Mouse (Mus musculus) CH12.LX (cell line): ENCODE results near the gene Creb5. TPM values are rescaled to one million over a fixed set of nuclear protein-coding genes. Genes with fewer than 3 reads are reported as not detected.

Experiments
- DNase-seq: peaks from one replicate; pipeline ENCODE4 v3.0.0-alpha.2; 2013; ENCODE audit errors: extremely low read depth
- H3K27ac ChIP-seq: 2 replicates; pipeline ENCODE4 v1.5.1; 2012; ENCODE audit warnings: low read depth, mild to moderate bottlenecking, control low read depth, moderate library complexity; ENCODE audit not compliant: insufficient read depth
- H3K27me3 ChIP-seq: replicated peaks from 2 replicates; pipeline ENCODE3; 2012; ENCODE audit warnings: inconsistent platforms
- H3K36me3 ChIP-seq, 2 experiments: replicated peaks in 1 of 2; 2 replicates each; pipeline versions ENCODE3 to v1.6.1; 2012; ENCODE audit warnings: inconsistent platforms in 1 of 2, low read length in 1 of 2, mild to moderate bottlenecking in 1 of 2, mixed read lengths in 1 of 2, moderate library complexity in 1 of 2; ENCODE audit not compliant: control insufficient read depth in 1 of 2, insufficient read depth in 1 of 2
- H3K4me1 ChIP-seq, 2 experiments: 2 replicates each; pipeline ENCODE4 v1.6.1; 2012; ENCODE audit warnings: inconsistent platforms in 1 of 2, moderate library complexity in 1 of 2; ENCODE audit not compliant: insufficient read depth in 2 of 2, control insufficient read depth in 1 of 2
- H3K4me2 ChIP-seq: 2 replicates; pipeline ENCODE4 v1.6.1; 2012; ENCODE audit warnings: low read depth, mild to moderate bottlenecking, control low read depth; ENCODE audit not compliant: poor library complexity, insufficient read depth, severe bottlenecking
- H3K4me3 ChIP-seq, 3 experiments: fragments of 150-350 bp in 1 of 3; sonication (generic) in 1 of 3; replicated peaks in 1 of 3; 2 replicates each; pipeline versions ENCODE3 to v1.5.1; 2011 to 2012; ENCODE audit warnings: low read depth in 2 of 3, low read length in 2 of 3, mild to moderate bottlenecking in 2 of 3, moderate library complexity in 2 of 3, control low read depth in 1 of 3, improper control_type of control experiment in 1 of 3, inconsistent platforms in 1 of 3, mixed read lengths in 1 of 3; ENCODE audit not compliant: poor library complexity in 1 of 3
- H3K79me2 ChIP-seq: replicated peaks from 2 replicates; pipeline ENCODE4 v1.6.1; 2012; ENCODE audit warnings: mild to moderate bottlenecking, moderate library complexity; ENCODE audit not compliant: control insufficient read depth, poor library complexity, insufficient read depth, severe bottlenecking; ENCODE audit errors: extremely low read depth
- H3K9ac ChIP-seq: 2 replicates; pipeline ENCODE4 v1.6.1; 2012; ENCODE audit warnings: low read depth, mild to moderate bottlenecking, control low read depth, moderate library complexity; ENCODE audit not compliant: insufficient read depth
- H3K9me3 ChIP-seq: replicated peaks from 2 replicates; pipeline ENCODE3; 2012; ENCODE audit warnings: low read length, inconsistent platforms, mixed read lengths
- BHLHE40 ChIP-seq: IDR thresholded peaks from 2 replicates; pipeline ENCODE4 v1.6.1; 2011; ENCODE audit warnings: mild to moderate bottlenecking, low read depth, low read length, improper control_type of control experiment
- CHD1 ChIP-seq: IDR thresholded peaks from 2 replicates; pipeline ENCODE4 v1.6.1; 2012; ENCODE audit warnings: low read depth, low read length, improper control_type of control experiment, inconsistent platforms
- CHD2 ChIP-seq: IDR thresholded peaks from 2 replicates; pipeline ENCODE4 v1.6.1; 2011; ENCODE audit warnings: low read length, improper control_type of control experiment
- CTCF ChIP-seq, 2 experiments: IDR thresholded peaks in 1 of 2; conservative IDR thresholded peaks in 1 of 2; 2 replicates each; pipeline ENCODE4 v1.5.1; 2011 to 2012; ENCODE audit warnings: low read depth in 2 of 2, low read length in 2 of 2, improper control_type of control experiment in 1 of 2, inconsistent platforms in 1 of 2, mild to moderate bottlenecking in 1 of 2, moderate library complexity in 1 of 2
- ELF1 ChIP-seq: IDR thresholded peaks from 2 replicates; pipeline ENCODE4 v1.6.1; 2014; ENCODE audit warnings: low read depth, mild to moderate bottlenecking, inconsistent platforms, low read length, improper control_type of control experiment
- EP300 ChIP-seq: IDR thresholded peaks from 2 replicates; pipeline ENCODE4 v1.6.1; 2011; ENCODE audit warnings: low read length, improper control_type of control experiment
- ETS1 ChIP-seq: conservative IDR thresholded peaks from 2 replicates; pipeline ENCODE4 v1.6.1; 2012; ENCODE audit warnings: low read depth, mild to moderate bottlenecking, inconsistent platforms, low read length, improper control_type of control experiment, moderate library complexity
- GABPA ChIP-seq: IDR thresholded peaks from 2 replicates; pipeline ENCODE4 v1.6.1; 2012; ENCODE audit warnings: low read depth, low read length, improper control_type of control experiment, inconsistent platforms; ENCODE audit not compliant: insufficient replicate concordance
- IRF4 ChIP-seq: IDR thresholded peaks from 2 replicates; pipeline ENCODE4 v1.6.1; 2014; ENCODE audit warnings: low read depth, mild to moderate bottlenecking, inconsistent platforms, low read length, improper control_type of control experiment
- JUN ChIP-seq: IDR thresholded peaks from 2 replicates; pipeline ENCODE4 v1.6.1; 2011; ENCODE audit warnings: low read depth, mild to moderate bottlenecking, low read length, improper control_type of control experiment, moderate library complexity; ENCODE audit not compliant: insufficient read depth
- JUND ChIP-seq: conservative IDR thresholded peaks from 2 replicates; pipeline ENCODE4 v1.6.1; 2011; ENCODE audit warnings: low read depth, low read length, improper control_type of control experiment
- KAT2A ChIP-seq: IDR thresholded peaks from 2 replicates; pipeline ENCODE4 v1.6.1; 2012; ENCODE audit warnings: low read length, improper control_type of control experiment, inconsistent platforms; ENCODE audit not compliant: insufficient replicate concordance
- MAFK ChIP-seq: IDR thresholded peaks from 2 replicates; pipeline ENCODE4 v1.6.1; 2011; ENCODE audit warnings: low read length, improper control_type of control experiment; ENCODE audit not compliant: insufficient replicate concordance
- MAX ChIP-seq: IDR thresholded peaks from 2 replicates; pipeline ENCODE4 v1.6.1; 2011; ENCODE audit warnings: low read length, improper control_type of control experiment
- MAZ ChIP-seq: IDR thresholded peaks from 2 replicates; pipeline ENCODE4 v1.6.1; 2012; ENCODE audit warnings: low read depth, mild to moderate bottlenecking, inconsistent platforms, low read length, improper control_type of control experiment, moderate library complexity
- MEF2A ChIP-seq: IDR thresholded peaks from 2 replicates; pipeline ENCODE4 v1.6.1; 2014; ENCODE audit warnings: low read depth, mild to moderate bottlenecking, inconsistent platforms, low read length, improper control_type of control experiment, borderline replicate concordance
- MXI1 ChIP-seq: IDR thresholded peaks from 2 replicates; pipeline ENCODE4 v1.6.1; 2011; ENCODE audit warnings: mild to moderate bottlenecking, low read depth, low read length, improper control_type of control experiment
- MYC ChIP-seq: IDR thresholded peaks from 2 replicates; pipeline ENCODE4 v1.6.1; 2011; ENCODE audit warnings: low read depth, mild to moderate bottlenecking, improper control_type of control experiment, low read length
- NELFE ChIP-seq: IDR thresholded peaks from 2 replicates; pipeline ENCODE4 v1.6.1; 2011; ENCODE audit warnings: low read depth, low read length, improper control_type of control experiment
- NRF1 ChIP-seq: IDR thresholded peaks from 2 replicates; pipeline ENCODE4 v1.6.1; 2014; ENCODE audit warnings: low read depth, mild to moderate bottlenecking, inconsistent platforms, low read length, improper control_type of control experiment, moderate library complexity
- POLR2A ChIP-seq: IDR thresholded peaks from 2 replicates; pipeline ENCODE4 v1.6.1; 2011; ENCODE audit warnings: low read depth, mild to moderate bottlenecking, improper control_type of control experiment, low read length
- POLR2AphosphoS2 ChIP-seq: IDR thresholded peaks from 2 replicates; pipeline ENCODE4 v1.6.1; 2011; ENCODE audit warnings: low read depth, low read length, improper control_type of control experiment
- RAD21 ChIP-seq: IDR thresholded peaks from 2 replicates; pipeline ENCODE4 v1.6.1; 2011; ENCODE audit warnings: low read depth, mild to moderate bottlenecking, low read length, improper control_type of control experiment, moderate library complexity
- RCOR1 ChIP-seq: conservative IDR thresholded peaks from 2 replicates; pipeline ENCODE4 v1.6.1; 2012; ENCODE audit warnings: low read depth, mild to moderate bottlenecking, inconsistent platforms, low read length, improper control_type of control experiment
- SMC3 ChIP-seq: IDR thresholded peaks from 2 replicates; pipeline ENCODE4 v1.6.1; 2011; ENCODE audit warnings: low read depth, low read length, improper control_type of control experiment
- TBP ChIP-seq: conservative IDR thresholded peaks from 2 replicates; pipeline ENCODE4 v1.6.1; 2011; ENCODE audit warnings: low read depth, low read length, improper control_type of control experiment
- USF1 ChIP-seq: IDR thresholded peaks from 2 replicates; pipeline ENCODE4 v1.6.1; 2014; ENCODE audit warnings: low read depth, mild to moderate bottlenecking, inconsistent platforms, low read length, improper control_type of control experiment
- USF2 ChIP-seq: conservative IDR thresholded peaks from 2 replicates; pipeline ENCODE4 v1.6.1; 2011; ENCODE audit warnings: low read depth, low read length, improper control_type of control experiment
- ZMIZ1 ChIP-seq: IDR thresholded peaks from 2 replicates; pipeline ENCODE4 v1.6.1; 2012; ENCODE audit warnings: low read depth, mild to moderate bottlenecking, inconsistent platforms, low read length, improper control_type of control experiment
- dilution Hi-C: fragments of 300-500 bp; cut with MboI; formaldehyde crosslinking; loops from 2 replicates; pipeline ENCODE4 v1.14.3; 2020; ENCODE audit warnings: low sequenced_read_pairs; ENCODE audit not compliant: extremely low pct_unique_long_range_greater_than_20kb, extremely low pct_ligation_motif_present
- in situ Hi-C: fragments of 300-500 bp; cut with MboI; formaldehyde crosslinking; loops from 3 replicates; pipeline ENCODE4 v1.14.3; 2019; ENCODE audit warnings: low sequenced_read_pairs, low pct_ligation_motif_present, low pct_unique_long_range_greater_than_20kb, mixed read lengths
- polyA plus RNA-seq: library from polyadenylated mRNA; unstranded; fragments of >175 nt; gene quantifications from 2 replicates; pipeline ENCODE4 v1.2.1, GENCODE M21; 2012; ENCODE audit warnings: low read depth; ENCODE audit not compliant: insufficient read length
- total RNA-seq, 2 experiments: library from RNA; depleted of rRNA; stranded (reverse); fragments of 300-350 nt in 1 of 2; fragments of >200 nt in 1 of 2; gene quantifications; 2 replicates each; pipeline ENCODE4 v1.2.3; 2012 to 2014

The Creb5 gene
- total and polyA plus RNA-seq, 3 experiments: 0.68 to 2.1 (median 0.86) TPM

GRCm38 (mm10) chr6:53337398-53337797 is 50.3 kb downstream of the Creb5 start:
- dilution Hi-C loops: no loop called here
- Histone ChIP-seq H3K9me3 (no peaks in the 10 kb centered on the region), H3K4me3 (no peak overlapping the region), H3K36me3 (no peaks in the 10 kb centered on the region), H3K79me2 (no peaks in the 10 kb centered on the region), H3K27me3 (no peaks in the 10 kb centered on the region), H3K4me1 (no peaks in the 10 kb centered on the region), H3K9ac (no peak overlapping the region), H3K4me2 (no peak overlapping the region), H3K27ac (no peak overlapping the region)
- no peak for DNase-seq
- in situ Hi-C loops: no loop called here
- TF ChIP-seq BHLHE40: no peak
- no peak for TF ChIP-seq JUN
- TF ChIP-seq JUND: no peak
- TF ChIP-seq NELFE: no peak
- TF ChIP-seq MXI1: no peak
- TF ChIP-seq ELF1: no peak
- TF ChIP-seq ZMIZ1: no peak
- no peak for TF ChIP-seq CHD1
- TF ChIP-seq MEF2A: no peak
- no peak for TF ChIP-seq MAX
- no peak for TF ChIP-seq GABPA
- TF ChIP-seq MAZ: no peak
- no peak for TF ChIP-seq IRF4
- no peak for TF ChIP-seq TBP
- TF ChIP-seq KAT2A: no peak
- TF ChIP-seq POLR2A: no peak
- TF ChIP-seq RCOR1: no peak
- TF ChIP-seq USF1: no peak
- TF ChIP-seq CHD2: no peak

GRCm38 (mm10) chr6:53352311-53352960 is 65.4 kb downstream of the Creb5 start:
- H3K27me3 ChIP-seq: no peaks in the 10 kb centered on the region
- no peak for TF ChIP-seq USF2
- TF ChIP-seq ETS1: no peak
- TF ChIP-seq NRF1: no peak
- TF ChIP-seq ELF1: no peak
- TF ChIP-seq KAT2A: no peak
- TF ChIP-seq CTCF (conservative IDR thresholded peaks at IDR 0.05 in 1 of 2, IDR thresholded peaks at IDR 0.05 in 1 of 2; ENCODE audit: low read depth in 2 of 2, low read length in 2 of 2): no peak
- TF ChIP-seq EP300: no peak
- no peak for TF ChIP-seq ZMIZ1
- TF ChIP-seq POLR2A: no peak
- TF ChIP-seq MAFK: no peak
- TF ChIP-seq IRF4: no peak
- TF ChIP-seq SMC3: no peak
- no peak for TF ChIP-seq RAD21
- TF ChIP-seq CHD2: no peak
- no peak for TF ChIP-seq MYC
- no peak for TF ChIP-seq POLR2AphosphoS2
- TF ChIP-seq RCOR1: no peak
- H3K27ac ChIP-seq: no peak overlapping the region
- H3K79me2 ChIP-seq: no peaks in the 10 kb centered on the region
- H3K4me2 ChIP-seq: no peak overlapping the region
- no peak overlapping the region for H3K4me3 ChIP-seq
- H3K36me3 ChIP-seq: no peaks in the 10 kb centered on the region
- in situ Hi-C loops (no loop called here), dilution Hi-C loops (no loop called here)
- H3K9me3 ChIP-seq: no peaks in the 10 kb centered on the region
- H3K9ac ChIP-seq: no peak overlapping the region
- no peak for DNase-seq
- H3K4me1 ChIP-seq: no peaks in the 10 kb centered on the region
